Mouse (Mus musculus) gastrocnemius, postnatal 25 days (tissue): ENCODE measurements around the gene Prss50. TPM values are rescaled to one million over a fixed set of nuclear protein-coding genes. Genes with fewer than 3 reads are reported as not detected.

Experiments used
- DNase-seq: peaks from one replicate; pipeline ENCODE4 v3.0.0; 2022
- total RNA-seq, 2 experiments: library from RNA; stranded (reverse); gene quantifications; 1 replicate in 1 of 2; 2 replicates in 1 of 2; pipeline ENCODE4 v1.2.3; 2021

Prss50 gene
- total RNA-seq, 2 experiments from 2014 or later: not detected

GRCm38 (mm10) chr9:110874660-110875191 lies 17.0 kb downstream of the Prss50 start:
- no peak for DNase-seq

- DNase-seq: no peak
Observed at GRCm38 (mm10) chr9:110875288-110875695, 17.5 kb downstream of the Prss50 start.

- DNase-seq: no peak
Observed at GRCm38 (mm10) chr9:110877353-110877752, 19.6 kb downstream of the Prss50 start.

- peak; percentile 89 for DNase-seq
Observed at GRCm38 (mm10) chr9:110877888-110878287, 20.1 kb downstream of the Prss50 start.

GRCm38 (mm10) chr9:110879191-110879920 lies 21.6 kb downstream of the Prss50 start, which contains the start of gene Als2cl:
Als2cl (plus strand) TSS chr9:110879870.
- DNase-seq: peak; percentile 40

- peak; percentile 81 for DNase-seq
Observed at GRCm38 (mm10) chr9:110879998-110880561, 22.3 kb downstream of the Prss50 start, which contains the start of gene Tmie. Tmie (minus strand) TSS chr9:110880113.

- DNase-seq: no peak
Observed at GRCm38 (mm10) chr9:110880772-110881171, 23.0 kb downstream of the Prss50 start.

GRCm38 (mm10) chr9:110881953-110882352 lies 24.2 kb downstream of the Prss50 start:
- peak; percentile 44 for DNase-seq

- no peak for DNase-seq
Observed at GRCm38 (mm10) chr9:110887388-110888303, 29.9 kb downstream of the Prss50 start.

GRCm38 (mm10) chr9:110888935-110889334 lies 31.2 kb downstream of the Prss50 start:
- DNase-seq: no peak

GRCm38 (mm10) chr9:110890026-110890783 lies 32.4 kb downstream of the Prss50 start:
- no peak for DNase-seq

GRCm38 (mm10) chr9:110891077-110891828 lies 33.5 kb downstream of the Prss50 start:
- no peak for DNase-seq

- no peak for DNase-seq
Observed at GRCm38 (mm10) chr9:110892552-110892951, 34.8 kb downstream of the Prss50 start.

GRCm38 (mm10) chr9:110893429-110893828 lies 35.7 kb downstream of the Prss50 start:
- no peak for DNase-seq

GRCm38 (mm10) chr9:110895507-110895906 lies 37.7 kb downstream of the Prss50 start:
- no peak for DNase-seq

- no peak for DNase-seq
Observed at GRCm38 (mm10) chr9:110895994-110896393, 38.2 kb downstream of the Prss50 start.

GRCm38 (mm10) chr9:110896595-110896994 lies 38.8 kb downstream of the Prss50 start:
- no peak for DNase-seq

GRCm38 (mm10) chr9:110899451-110900008 lies 41.8 kb downstream of the Prss50 start:
- no peak for DNase-seq

GRCm38 (mm10) chr9:110901204-110901603 lies 43.4 kb downstream of the Prss50 start:
- no peak for DNase-seq

- DNase-seq: no peak
Observed at GRCm38 (mm10) chr9:110902271-110902670, 44.5 kb downstream of the Prss50 start.
